In the genomic region with DNA sequence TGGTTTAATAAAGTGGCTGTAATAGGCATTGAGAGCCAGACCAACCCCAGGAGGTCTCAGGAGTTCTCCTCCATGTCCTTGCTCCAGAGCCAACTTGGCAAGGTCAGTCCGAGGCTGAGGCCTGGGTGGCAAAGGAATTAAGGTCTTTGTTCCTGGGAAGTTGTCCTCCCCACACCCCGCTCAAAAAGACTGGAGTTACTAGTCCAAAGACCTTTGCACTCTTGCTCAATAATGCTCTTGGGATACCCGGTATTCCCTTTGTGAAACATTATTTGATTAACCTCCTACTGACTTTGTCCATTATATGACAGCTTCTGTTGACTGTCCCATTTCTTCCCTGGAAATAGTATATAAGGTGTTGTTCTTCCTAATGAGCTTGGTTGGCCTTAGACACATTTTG, we compare ENCODE assay signal across 16 mouse cellular contexts.
"Had no signal": no experiment of that assay in that cellular context is flagged by ENCODE, and none has a peak within 500 bp of the region (broad histone marks: within the 10 kb centered on the region; RNA-seq: fewer than 3 reads in every experiment).

No protein-coding gene starts in this region.

- H3K4me3 ChIP-seq: limb, embryonic 13.5 days; liver, embryonic 15.5 days; lung, embryonic 15.5 days; megakaryocyte, embryonic 14.5 days; neural tube, embryonic 13.5 days had no signal

- H3K27ac ChIP-seq: hindbrain, postnatal 0 days; limb, embryonic 13.5 days; liver, embryonic 15.5 days; lung, embryonic 15.5 days; macrophage; neural tube, embryonic 13.5 days had no signal

- H3K36me3 ChIP-seq: limb, embryonic 13.5 days; liver, embryonic 15.5 days; lung, embryonic 15.5 days; neural tube, embryonic 13.5 days had no signal

- H3K9me3 ChIP-seq: limb, embryonic 13.5 days; liver, embryonic 15.5 days; lung, embryonic 15.5 days; megakaryocyte, embryonic 14.5 days; neural tube, embryonic 13.5 days had no signal

- ATAC-seq: hindbrain, postnatal 0 days; midbrain, embryonic 16.5 days had no signal

- DNase-seq: left cerebral cortex, postnatal 4 days; lung, postnatal 14 days; retina, postnatal 1 day; right cerebral cortex, postnatal 4 days; spleen, adult 18-20 months; thymus, adult 18-20 months; thymus, postnatal 14 days had no signal

- H3K4me1 ChIP-seq: limb, embryonic 13.5 days; liver, embryonic 15.5 days; lung, embryonic 15.5 days; megakaryocyte, embryonic 14.5 days; neural tube, embryonic 13.5 days had no signal

- H3K27me3 ChIP-seq: limb, embryonic 13.5 days; liver, embryonic 15.5 days; lung, embryonic 15.5 days; megakaryocyte, embryonic 14.5 days; neural tube, embryonic 13.5 days had no signal

- H3K9ac ChIP-seq: limb, embryonic 13.5 days; liver, embryonic 15.5 days; lung, embryonic 15.5 days; neural tube, embryonic 13.5 days had no signal

- H3K4me2 ChIP-seq: limb, embryonic 13.5 days; liver, embryonic 15.5 days; lung, embryonic 15.5 days; midbrain, embryonic 11.5 days; neural tube, embryonic 13.5 days had no signal
